Mouse (Mus musculus) ZHBTc4 (cell line): Measurements from ENCODE around the gene Fancf.

ENCODE experiments used
- DNase-seq: peaks from one replicate; pipeline ENCODE4 v3.0.0-alpha.2; 2011; ENCODE audit warnings: low read depth, low spot score

The Fancf gene

GRCm38 (mm10) chr7:51850877-51851276, 11.2 kb downstream of the Fancf start:
- no peak for DNase-seq

GRCm38 (mm10) chr7:51840515-51840914, 21.6 kb downstream of the Fancf start:
- DNase-seq, result no peak

- no peak for DNase-seq
These were observed 30.1 kb downstream of the Fancf start for GRCm38 (mm10) chr7:51831917-51832316.

- DNase-seq, result no peak
These were observed 38.3 kb downstream of the Fancf start for GRCm38 (mm10) chr7:51823562-51824338.

- no peak for DNase-seq
These were observed 40.6 kb downstream of the Fancf start for GRCm38 (mm10) chr7:51821467-51821866.

- no peak for DNase-seq
These were observed 42.2 kb downstream of the Fancf start for GRCm38 (mm10) chr7:51819891-51820290.

GRCm38 (mm10) chr7:51818251-51818974, 43.7 kb downstream of the Fancf start:
- DNase-seq, result no peak

- no peak for DNase-seq
These were observed 45.7 kb downstream of the Fancf start for GRCm38 (mm10) chr7:51816283-51816839.

- DNase-seq, result no peak
These were observed 46.4 kb downstream of the Fancf start for GRCm38 (mm10) chr7:51815473-51816282.
